Mouse (Mus musculus) liver, embryonic 14.5 days (tissue): ENCODE results near the gene Socs7. TPM values are rescaled to one million over a fixed set of nuclear protein-coding genes. Genes with fewer than 3 reads are reported as not detected.

ENCODE experiments used
- ATAC-seq: fragments of 200-750 bp; cut with Nextera tagmentation; 2 replicates; pipeline ENCODE4 v1.8.0; 2017; ENCODE audit warnings: moderate number of reproducible peaks, mild to moderate bottlenecking, moderate library complexity; ENCODE audit not compliant: insufficient read depth
- DNase-seq, 3 experiments: peaks; one replicate each; pipeline ENCODE4 v3.0.0-alpha.2; 2012 to 2013; ENCODE audit warnings: low read depth in 3 of 3, low spot score in 3 of 3
- H3K27ac ChIP-seq: fragments of 300-500 bp; sonication (generic); 2 replicates; pipeline ENCODE4 v1.5.1; 2014; ENCODE audit warnings: moderate library complexity, mild to moderate bottlenecking, control low read depth, inconsistent platforms
- H3K27me3 ChIP-seq: fragments of 300-500 bp; sonication (generic); 2 replicates; pipeline ENCODE4 v1.6.1; 2014; ENCODE audit warnings: mild to moderate bottlenecking, low read length, moderate library complexity; ENCODE audit not compliant: control insufficient read depth, insufficient read depth
- H3K36me3 ChIP-seq: fragments of 300-500 bp; sonication (generic); replicated peaks from 2 replicates; pipeline ENCODE4 v1.6.1; 2014; ENCODE audit warnings: low read depth; ENCODE audit not compliant: control insufficient read depth, insufficient read depth
- H3K4me1 ChIP-seq, 2 experiments: fragments of 200-500 bp in 1 of 2; fragments of 300-500 bp in 1 of 2; sonication (generic) in 1 of 2; replicated peaks; 2 replicates each; pipeline ENCODE4 v1.6.1; 2012 to 2014; ENCODE audit warnings: antibody characterized with exemption in 1 of 2, inconsistent platforms in 1 of 2, low read length in 1 of 2; ENCODE audit not compliant: control insufficient read depth in 2 of 2, insufficient read depth in 2 of 2
- H3K4me2 ChIP-seq: fragments of 300-500 bp; sonication (generic); 2 replicates; pipeline ENCODE4 v1.6.1; 2014; ENCODE audit warnings: low read depth, mild to moderate bottlenecking, control low read depth, moderate library complexity
- H3K4me3 ChIP-seq, 2 experiments: fragments of 200-500 bp in 1 of 2; fragments of 300-500 bp in 1 of 2; sonication (generic) in 1 of 2; 2 replicates each; pipeline ENCODE4 v1.5.1; 2012 to 2014; ENCODE audit warnings: low read depth in 2 of 2, low read length in 2 of 2, mild to moderate bottlenecking in 2 of 2, control low read depth in 1 of 2, inconsistent platforms in 1 of 2, moderate library complexity in 1 of 2; ENCODE audit not compliant: insufficient read depth in 1 of 2
- H3K9ac ChIP-seq: fragments of 300-500 bp; sonication (generic); replicated peaks from 2 replicates; pipeline ENCODE4 v1.6.1; 2014; ENCODE audit warnings: mild to moderate bottlenecking, control low read depth, moderate library complexity
- H3K9me3 ChIP-seq: fragments of 300-500 bp; sonication (generic); 2 replicates; pipeline ENCODE4 v1.6.1; 2016; ENCODE audit warnings: low read length, mixed read lengths; ENCODE audit not compliant: control insufficient read depth
- CTCF ChIP-seq: IDR thresholded peaks from 2 replicates; pipeline ENCODE4 v1.5.1; 2016; ENCODE audit warnings: antibody characterized with exemption, low read depth, control low read depth
- EP300 ChIP-seq: IDR thresholded peaks from 2 replicates; pipeline ENCODE4 v1.6.1; 2016; ENCODE audit warnings: antibody characterized with exemption, low read depth
- WGBS: fragments of 180-500 bp; shearing (Covaris S2); extraction: QIAGEN DNeasy Blood & Tissue Kit; methylation state at CpG from one replicate; pipeline ENCODE4 v1.1.7; 2014; ENCODE audit not compliant: insufficient replicate concordance; 5-methylcytosine and 5-hydroxymethylcytosine counted together
- polyA plus RNA-seq, 2 experiments: library from polyadenylated mRNA; depleted of rRNA in 1 of 2; stranded (reverse) in 1 of 2; unstranded in 1 of 2; fragments of >200 nt; fragmentation: Nextera tagmentation in 1 of 2; extraction: Ambion mirVana in 1 of 2; gene quantifications; 2 replicates each; pipeline versions ENCODE4 v1.2.1 to v1.2.3; 2012 to 2014

The Socs7 gene
- polyA plus RNA-seq, 2 experiments = 0.38 to 2.4 TPM

DNA sequence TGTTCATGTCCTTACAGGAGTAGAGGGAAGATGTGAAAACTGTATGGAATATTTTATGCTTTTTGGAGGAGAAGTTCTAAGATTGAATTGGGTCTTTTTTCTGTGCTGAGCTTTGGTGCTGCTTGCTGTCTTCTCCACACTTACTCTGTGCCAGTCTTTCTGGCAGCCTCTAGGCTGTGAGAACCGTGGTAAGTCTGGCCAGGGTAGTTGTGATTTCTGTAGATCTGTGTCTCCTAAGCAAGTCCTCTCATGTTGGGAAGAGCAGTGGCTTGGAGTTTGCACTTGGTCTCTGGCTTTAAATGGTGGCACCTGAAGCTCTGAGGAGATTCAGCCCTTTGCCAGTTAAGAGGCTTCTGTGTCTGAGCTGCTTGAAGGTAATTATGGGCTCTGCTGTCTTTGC lies 3.2 kb downstream of the Socs7 start:
- Histone ChIP-seq H3K4me3 (no peak overlapping the region), H3K9me3 (no peaks in the 10 kb centered on the region), H3K27ac (no peak overlapping the region), H3K9ac (no peak overlapping the region), H3K4me2 (no peak overlapping the region; the same call in 1 of the 2 replicates), H3K4me1 (peaks cover 18 to 22% of the 10 kb centered on the region in 2 experiments), H3K36me3 (no peaks in the 10 kb centered on the region), H3K27me3 (no peaks in the 10 kb centered on the region)
- no peak for ATAC-seq
- DNase-seq = no peak
- TF ChIP-seq EP300 = no peak
- TF ChIP-seq CTCF = no peak
- 70% methylated on average over 1 of the region's 1 CpGs for WGBS

DNA sequence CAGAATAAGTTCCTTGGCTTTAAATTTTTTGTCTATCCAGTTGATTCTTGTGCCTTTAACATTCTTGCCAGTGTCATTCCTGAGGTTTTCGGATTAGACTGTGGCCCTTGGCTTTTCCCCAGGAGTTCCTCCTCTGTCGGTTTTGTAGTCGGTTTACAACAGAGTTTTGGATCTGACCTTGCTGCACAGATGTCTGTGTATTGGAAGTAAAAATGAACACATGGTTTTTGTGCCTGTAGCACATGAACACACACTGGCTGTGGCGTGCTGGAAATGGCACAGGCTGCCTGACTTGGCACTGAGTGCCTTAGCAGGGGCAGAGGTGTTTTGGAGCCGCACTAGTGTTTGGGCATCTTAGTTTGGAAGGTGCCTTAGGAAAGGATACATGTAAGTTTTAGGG lies 6.2 kb downstream of the Socs7 start:
- H3K9ac ChIP-seq = no peak overlapping the region
- no peaks in the 10 kb centered on the region for H3K27me3 ChIP-seq
- ATAC-seq (no peak), DNase-seq (no peak)
- peaks cover 18 to 19% of the 10 kb centered on the region in 2 experiments for H3K4me1 ChIP-seq
- no peaks in the 10 kb centered on the region for H3K36me3 ChIP-seq
- H3K9me3 ChIP-seq = no peaks in the 10 kb centered on the region
- H3K27ac ChIP-seq = no peak overlapping the region
- H3K4me2 ChIP-seq = no peak overlapping the region
- 79% methylated on average over 5 of the region's 5 CpGs for WGBS
- TF ChIP-seq EP300 (no peak), CTCF (no peak)
- H3K4me3 ChIP-seq = no peak overlapping the region

DNA sequence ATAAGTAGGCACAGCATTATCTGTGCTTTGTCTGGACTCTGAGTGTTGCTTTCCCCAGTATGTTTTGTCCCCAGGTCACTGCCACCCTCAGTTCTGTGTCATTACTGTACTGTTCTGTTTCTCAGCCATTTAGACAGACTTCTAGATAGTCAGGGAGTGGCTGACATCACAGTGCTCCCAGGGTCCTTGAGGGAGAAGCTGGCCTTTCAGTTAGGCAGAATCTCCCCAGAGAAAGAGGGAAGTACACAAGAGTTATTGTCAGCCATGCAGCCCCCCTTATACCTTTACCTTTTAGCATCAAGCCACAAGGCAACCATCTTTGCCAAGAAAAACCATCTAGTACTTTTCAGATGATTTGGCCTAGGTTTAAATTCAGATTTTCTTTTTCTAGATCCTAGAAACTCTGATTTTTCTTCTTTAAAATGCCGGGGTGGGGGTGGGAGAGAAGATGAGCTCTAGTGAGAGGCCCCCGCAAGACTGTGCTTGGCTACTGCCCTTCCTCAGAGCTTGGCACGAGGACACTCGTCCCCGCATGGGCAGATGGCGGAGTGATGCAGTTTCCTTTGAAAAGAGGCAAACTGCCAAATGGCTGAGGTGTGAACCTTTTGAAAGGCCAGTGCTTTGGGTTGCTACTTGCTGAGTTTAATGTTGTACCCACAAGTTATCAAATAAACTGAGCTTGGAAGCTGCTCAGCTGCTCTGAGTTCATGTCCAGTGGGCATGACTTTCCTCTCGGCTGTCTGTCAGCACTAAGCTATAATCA lies 8.2 kb downstream of the Socs7 start:
- 86% methylated on average over 7 of the region's 7 CpGs for WGBS

DNA sequence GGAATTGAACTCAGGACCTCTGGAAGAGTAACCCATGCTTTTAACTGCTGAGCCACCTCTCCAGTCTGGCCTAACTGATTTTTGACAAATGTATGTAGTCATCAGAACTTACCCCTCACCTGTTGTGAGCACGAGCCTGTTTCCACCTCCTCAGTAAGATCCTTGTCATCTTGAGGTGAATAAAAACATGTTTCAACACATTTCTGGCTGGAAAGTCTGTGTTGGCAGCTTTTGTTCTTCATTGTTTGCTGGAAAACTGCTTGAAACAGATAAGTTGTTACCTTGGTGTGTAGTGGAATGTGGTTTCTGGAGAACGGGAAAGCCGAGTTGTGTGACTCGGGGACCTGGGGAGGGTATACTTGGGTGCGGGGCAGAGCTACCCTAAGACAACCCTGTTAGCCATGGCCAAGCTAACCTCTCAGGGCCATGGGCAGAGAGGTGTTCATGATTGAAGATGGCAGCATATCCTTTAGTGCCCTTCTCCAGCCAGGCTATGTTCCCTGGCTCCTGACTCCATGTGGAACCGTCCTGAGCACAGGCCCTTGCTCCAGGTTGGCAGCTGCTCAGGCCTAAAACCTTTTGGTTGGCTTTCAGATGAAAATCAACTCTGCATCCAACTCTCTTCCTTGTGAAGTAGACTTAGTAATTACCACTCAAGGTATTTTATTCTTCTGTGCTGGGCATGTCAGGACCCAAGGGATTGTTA lies 10.0 kb downstream of the Socs7 start:
- no peaks in the 10 kb centered on the region for H3K4me1 ChIP-seq
- H3K9ac ChIP-seq = no peak overlapping the region
- TF ChIP-seq CTCF (no peak), EP300 (no peak)
- no peak overlapping the region for H3K4me2 ChIP-seq
- H3K4me3 ChIP-seq = no peak overlapping the region
- no peaks in the 10 kb centered on the region for H3K9me3 ChIP-seq
- no peaks in the 10 kb centered on the region; the same call in 1 of the 2 replicates for H3K36me3 ChIP-seq
- no peak overlapping the region for H3K27ac ChIP-seq
- 81% methylated on average over 6 of the region's 6 CpGs for WGBS
- ATAC-seq (no peak), DNase-seq (no peak)
- H3K27me3 ChIP-seq = no peaks in the 10 kb centered on the region

More for the DNA sequence above, 8.2 kb downstream of the Socs7 start:
- Histone ChIP-seq H3K27ac (no peak overlapping the region), H3K4me2 (no peak overlapping the region), H3K4me3 (no peak overlapping the region), H3K9me3 (no peaks in the 10 kb centered on the region), H3K27me3 (no peaks in the 10 kb centered on the region), H3K36me3 (no peaks in the 10 kb centered on the region), H3K4me1 (peaks cover under 1 to 2% of the 10 kb centered on the region in 2 experiments; a peak in 1 of 4 replicates), H3K9ac (no peak overlapping the region)
- TF ChIP-seq EP300 (no peak), CTCF (no peak)
- no peak for ATAC-seq
- DNase-seq = no peak

DNA sequence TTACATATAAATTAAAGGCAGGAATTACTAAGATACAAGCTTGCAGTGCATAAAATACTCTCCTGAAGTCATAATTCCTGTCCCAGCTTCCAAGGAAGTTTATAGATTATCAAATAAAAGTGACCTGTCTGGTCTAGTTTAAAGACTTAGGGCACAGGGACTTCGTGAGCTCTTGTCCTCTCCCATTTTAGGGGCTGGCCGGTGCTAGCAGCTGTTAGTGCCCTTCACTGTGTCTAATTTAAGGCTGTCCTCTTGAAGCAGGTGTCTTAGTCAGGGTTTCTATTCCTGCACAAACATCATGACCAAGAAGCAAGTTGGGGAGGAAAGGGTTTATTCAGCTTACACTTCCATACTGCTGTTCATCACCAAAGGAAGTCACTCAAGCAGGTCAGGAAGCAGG lies 11.1 kb downstream of the Socs7 start:
- Histone ChIP-seq H3K4me2 (no peak overlapping the region), H3K27me3 (no peaks in the 10 kb centered on the region), H3K9ac (no peak overlapping the region), H3K36me3 (peaks cover 4% of the 10 kb centered on the region; the same call in 1 of the 2 replicates), H3K4me1 (no peaks in the 10 kb centered on the region), H3K4me3 (no peak overlapping the region), H3K9me3 (no peaks in the 10 kb centered on the region), H3K27ac (no peak overlapping the region)
- no peak for ATAC-seq
- TF ChIP-seq CTCF = no peak
- TF ChIP-seq EP300 = no peak
- 75% methylated on average over 2 of the region's 2 CpGs for WGBS
- no peak for DNase-seq
